Mouse (Mus musculus) liver, embryonic 15.5 days (tissue): ENCODE results near the gene Mrpl42. TPM values are rescaled to one million over a fixed set of nuclear protein-coding genes. Genes with fewer than 3 reads are reported as not detected.

Source experiments
- ATAC-seq: fragments of 200-750 bp; cut with Nextera tagmentation; 2 replicates; pipeline ENCODE4 v1.8.0; 2017; ENCODE audit warnings: moderate number of reproducible peaks, mild to moderate bottlenecking, moderate library complexity; ENCODE audit not compliant: insufficient read depth
- H3K27ac ChIP-seq: fragments of 300-500 bp; sonication (generic); replicated peaks from 2 replicates; pipeline ENCODE4 v1.5.1; 2015; ENCODE audit warnings: mild to moderate bottlenecking, inconsistent platforms
- H3K27me3 ChIP-seq: fragments of 300-500 bp; sonication (generic); 2 replicates; pipeline ENCODE4 v1.6.1; 2015; ENCODE audit warnings: mild to moderate bottlenecking, inconsistent platforms
- H3K36me3 ChIP-seq: fragments of 300-500 bp; sonication (generic); replicated peaks from 2 replicates; pipeline ENCODE4 v1.6.1; 2015; ENCODE audit warnings: moderate library complexity, mild to moderate bottlenecking, inconsistent platforms
- H3K4me1 ChIP-seq: fragments of 300-500 bp; sonication (generic); replicated peaks from 2 replicates; pipeline ENCODE4 v1.6.1; 2015; ENCODE audit warnings: inconsistent platforms
- H3K4me2 ChIP-seq: fragments of 300-500 bp; sonication (generic); 2 replicates; pipeline ENCODE4 v1.6.1; 2015; ENCODE audit warnings: moderate library complexity, mild to moderate bottlenecking, inconsistent platforms
- H3K4me3 ChIP-seq: fragments of 300-500 bp; sonication (generic); replicated peaks from 2 replicates; pipeline ENCODE4 v1.5.1; 2015; ENCODE audit warnings: mild to moderate bottlenecking, inconsistent platforms
- H3K9ac ChIP-seq: fragments of 300-500 bp; sonication (generic); 2 replicates; pipeline ENCODE4 v1.6.1; 2015; ENCODE audit warnings: moderate library complexity, mild to moderate bottlenecking, inconsistent platforms
- H3K9me3 ChIP-seq: fragments of 300-500 bp; sonication (generic); replicated peaks from 2 replicates; pipeline ENCODE4 v1.6.1; 2016; ENCODE audit warnings: inconsistent platforms
- WGBS: fragments of 180-500 bp; shearing (Covaris S2); methylation state at CpG from one replicate; pipeline ENCODE4 v1.1.7; 2015; ENCODE audit warnings: mixed read lengths; ENCODE audit not compliant: insufficient replicate concordance; 5-methylcytosine and 5-hydroxymethylcytosine counted together
- polyA plus RNA-seq: library from polyadenylated mRNA; unstranded; fragments of >200 nt; fragmentation: Nextera tagmentation; extraction: Ambion mirVana; gene quantifications from 2 replicates; pipeline ENCODE4 v1.2.1, GENCODE M21; 2015

The Mrpl42 gene
- polyA plus RNA-seq, 1 experiment from 2014 or later: 157 TPM

DNA sequence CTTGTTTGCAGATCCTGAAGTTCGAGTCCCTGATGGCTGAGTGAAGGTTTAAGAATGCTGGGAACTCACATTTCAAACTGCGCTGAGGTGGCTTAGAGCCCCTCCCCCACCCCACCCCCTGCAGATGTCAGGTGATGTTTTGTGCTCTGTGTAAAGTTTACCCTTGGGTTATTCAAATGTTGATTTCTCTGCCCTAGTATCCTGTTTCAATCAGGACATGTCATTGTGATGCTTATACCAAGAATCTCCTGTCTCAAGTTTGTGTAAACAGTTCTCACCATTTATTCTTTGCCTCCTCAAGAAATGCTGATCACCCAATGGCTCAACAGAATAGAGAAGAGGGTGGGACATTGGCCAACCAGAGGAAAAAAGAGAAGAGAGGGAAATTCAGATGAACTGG is 45.6 kb downstream of the Mrpl42 start:
- H3K9me3 ChIP-seq: no peaks in the 10 kb centered on the region
- no peak overlapping the region for H3K4me3 ChIP-seq
- no peaks in the 10 kb centered on the region for H3K27me3 ChIP-seq
- no peaks in the 10 kb centered on the region for H3K36me3 ChIP-seq
- WGBS: 54% methylated on average over 2 of the region's 2 CpGs
- H3K27ac ChIP-seq: no peak overlapping the region
- no peak overlapping the region for H3K9ac ChIP-seq
- no peak overlapping the region for H3K4me2 ChIP-seq
- 0 out of 2 replicates have a peak, but pooled peaks cover 2% of the 10 kb centered on the region for H3K4me1 ChIP-seq
- no peak for ATAC-seq

DNA sequence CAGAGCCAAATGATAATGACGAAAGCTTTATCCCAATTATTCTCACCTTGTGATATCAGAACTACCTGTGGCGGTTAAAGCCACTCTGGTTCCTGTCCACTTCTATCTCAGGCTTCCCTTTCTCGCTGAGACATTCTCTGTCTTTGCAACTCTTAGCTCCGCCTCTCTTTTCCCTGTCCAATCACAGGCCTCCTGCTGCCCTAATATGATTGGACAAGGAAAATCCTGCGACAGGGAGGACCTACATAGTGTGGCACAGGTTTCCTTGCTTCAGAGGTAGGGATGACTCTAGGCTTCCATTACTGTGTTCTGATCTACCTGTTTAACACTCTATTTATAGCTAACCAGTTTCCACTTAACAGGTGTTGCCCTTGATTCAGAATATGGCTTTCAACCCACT is 48.5 kb downstream of the Mrpl42 start:
- H3K9me3 ChIP-seq: no peaks in the 10 kb centered on the region
- H3K4me1 ChIP-seq: 0 out of 2 replicates have a peak, but pooled peaks cover 2% of the 10 kb centered on the region
- 64% methylated on average over 5 of the region's 5 CpGs for WGBS
- no peak overlapping the region for H3K27ac ChIP-seq
- no peak for ATAC-seq
- H3K9ac ChIP-seq: no peak overlapping the region
- no peak overlapping the region for H3K4me3 ChIP-seq
- H3K36me3 ChIP-seq: no peaks in the 10 kb centered on the region
- H3K4me2 ChIP-seq: no peak overlapping the region
- no peaks in the 10 kb centered on the region for H3K27me3 ChIP-seq

DNA sequence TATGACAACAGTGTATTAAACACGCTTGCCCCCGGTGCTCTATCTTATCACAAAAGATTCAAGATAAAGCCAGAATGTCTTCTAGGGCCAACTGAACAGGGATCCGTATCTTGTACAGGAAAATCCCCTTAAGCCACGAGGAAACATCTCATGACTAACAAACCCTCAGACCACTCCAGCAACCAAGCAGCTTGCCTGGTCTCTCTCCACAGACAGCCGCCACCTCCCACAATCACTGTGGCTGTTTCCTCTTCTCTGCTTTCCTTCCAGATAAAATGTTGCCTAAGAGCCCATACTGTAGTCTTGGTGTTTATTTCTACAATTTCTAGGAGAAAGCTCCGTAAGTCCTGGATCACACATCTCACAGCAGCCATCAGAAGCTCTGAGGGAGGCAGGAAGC is 52.7 kb downstream of the Mrpl42 start:
- Histone ChIP-seq H3K4me2 (no peak overlapping the region), H3K4me3 (no peak overlapping the region), H3K9ac (no peak overlapping the region), H3K27ac (no peak overlapping the region), H3K9me3 (no peaks in the 10 kb centered on the region), H3K27me3 (no peaks in the 10 kb centered on the region), H3K4me1 (no peaks in the 10 kb centered on the region), H3K36me3 (no peaks in the 10 kb centered on the region)
- no peak for ATAC-seq
- WGBS: 34% methylated on average over 6 of the region's 6 CpGs

DNA sequence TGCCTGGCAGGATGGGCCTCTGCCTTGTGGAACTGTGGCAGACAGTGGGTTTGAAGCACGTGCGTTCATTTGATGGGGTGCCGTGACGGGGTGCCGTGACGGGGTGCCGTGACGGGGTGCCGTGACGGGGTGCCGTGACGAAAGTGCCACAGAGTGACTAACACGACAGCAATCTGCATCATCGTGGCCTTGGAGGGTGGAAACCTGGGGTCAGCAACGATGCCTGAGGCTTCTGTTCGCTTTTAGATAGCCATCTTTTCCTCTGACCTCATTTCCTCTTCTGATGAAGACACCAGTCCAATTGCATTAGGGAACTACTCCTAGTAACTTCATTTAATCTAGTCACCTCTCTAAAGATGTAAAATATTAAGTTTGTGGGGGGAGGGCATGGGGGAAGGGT is 53.8 kb downstream of the Mrpl42 start:
- ATAC-seq: no peak
- H3K9me3 ChIP-seq: no peaks in the 10 kb centered on the region
- no peak overlapping the region for H3K4me3 ChIP-seq
- H3K27me3 ChIP-seq: no peaks in the 10 kb centered on the region
- no peaks in the 10 kb centered on the region for H3K4me1 ChIP-seq
- no peak overlapping the region for H3K9ac ChIP-seq
- H3K36me3 ChIP-seq: no peaks in the 10 kb centered on the region
- WGBS: 71% methylated on average over 16 of the region's 16 CpGs
- no peak overlapping the region for H3K27ac ChIP-seq
- no peak overlapping the region for H3K4me2 ChIP-seq

DNA sequence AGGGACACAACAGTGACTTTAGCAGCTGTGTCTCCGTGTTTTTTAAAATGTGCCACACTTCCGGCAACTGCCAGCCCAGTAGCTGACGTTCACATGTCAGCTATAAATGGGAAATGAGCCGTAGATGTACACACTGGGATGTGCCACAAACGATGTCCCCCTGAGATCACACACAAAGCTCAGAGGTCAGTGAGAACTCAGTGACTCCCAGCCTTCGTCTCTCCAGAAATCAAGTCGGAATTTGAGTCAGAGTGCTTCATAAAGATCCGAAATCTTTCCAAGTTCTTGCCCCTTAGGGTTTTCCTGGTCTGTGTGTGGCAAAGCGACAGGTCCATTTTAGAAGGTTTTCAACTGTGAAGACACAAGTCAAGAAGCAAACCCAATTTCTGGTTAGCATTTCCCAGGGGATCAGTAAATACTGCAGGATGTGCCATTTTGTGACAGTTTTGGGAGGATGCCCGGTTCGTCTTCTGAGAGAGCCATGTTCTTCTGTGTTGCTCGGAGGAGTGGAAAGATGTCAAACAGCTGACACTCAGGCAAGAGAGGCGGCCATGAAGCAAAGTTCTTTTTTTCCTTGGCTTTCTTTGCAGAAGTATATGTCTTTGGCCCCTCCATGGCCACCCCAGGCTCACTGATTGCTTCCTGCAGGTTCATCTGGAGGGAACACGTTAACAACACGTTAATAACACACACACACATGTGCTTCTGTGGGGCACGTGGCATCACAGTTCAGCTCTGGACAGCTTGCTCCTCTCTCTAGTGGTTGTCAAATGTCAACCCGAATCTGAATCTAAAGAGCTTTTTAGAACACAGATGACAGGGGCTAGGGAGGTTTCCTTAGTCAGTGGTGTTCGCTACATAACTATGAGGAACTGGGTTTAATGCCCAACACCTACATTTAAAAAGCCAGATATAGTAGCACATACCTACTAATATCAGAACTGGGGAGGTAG is 56.4 kb downstream of the Mrpl42 start:
- no peaks in the 10 kb centered on the region for H3K4me1 ChIP-seq
- WGBS: 62% methylated on average over 18 of the region's 18 CpGs
- H3K27ac ChIP-seq: no peak overlapping the region
- no peak overlapping the region for H3K4me2 ChIP-seq
- H3K27me3 ChIP-seq: no peaks in the 10 kb centered on the region
- no peak for ATAC-seq
- H3K9ac ChIP-seq: no peak overlapping the region
- no peaks in the 10 kb centered on the region for H3K9me3 ChIP-seq
- no peak overlapping the region for H3K4me3 ChIP-seq
- no peaks in the 10 kb centered on the region for H3K36me3 ChIP-seq

DNA sequence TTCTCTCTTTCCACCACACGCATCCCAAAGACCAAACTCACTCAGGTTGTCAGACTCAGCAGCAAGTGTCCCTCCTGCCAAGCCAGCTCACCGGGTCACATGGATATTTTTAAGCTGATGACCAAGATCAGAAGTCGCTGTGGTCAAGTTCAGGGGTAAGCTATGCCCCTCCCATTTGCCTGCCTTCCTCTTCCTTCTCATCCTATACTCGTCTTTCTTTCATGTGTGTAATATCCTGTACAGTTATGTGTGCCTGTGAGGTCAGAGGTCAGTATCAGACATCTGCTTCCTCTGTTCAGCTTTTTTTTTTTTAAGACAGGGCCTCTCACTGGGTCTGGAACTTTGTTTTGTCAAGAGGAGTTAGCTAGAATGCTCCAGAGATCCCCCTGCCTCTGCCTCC is 59.4 kb downstream of the Mrpl42 start:
- H3K9me3 ChIP-seq: no peaks in the 10 kb centered on the region
- no peak overlapping the region for H3K4me3 ChIP-seq
- H3K4me2 ChIP-seq: no peak overlapping the region
- H3K27ac ChIP-seq: no peak overlapping the region
- H3K4me1 ChIP-seq: no peaks in the 10 kb centered on the region
- 42% methylated on average over 4 of the region's 4 CpGs for WGBS
- ATAC-seq: no peak
- no peak overlapping the region for H3K9ac ChIP-seq
- H3K36me3 ChIP-seq: no peaks in the 10 kb centered on the region
- no peaks in the 10 kb centered on the region for H3K27me3 ChIP-seq

DNA sequence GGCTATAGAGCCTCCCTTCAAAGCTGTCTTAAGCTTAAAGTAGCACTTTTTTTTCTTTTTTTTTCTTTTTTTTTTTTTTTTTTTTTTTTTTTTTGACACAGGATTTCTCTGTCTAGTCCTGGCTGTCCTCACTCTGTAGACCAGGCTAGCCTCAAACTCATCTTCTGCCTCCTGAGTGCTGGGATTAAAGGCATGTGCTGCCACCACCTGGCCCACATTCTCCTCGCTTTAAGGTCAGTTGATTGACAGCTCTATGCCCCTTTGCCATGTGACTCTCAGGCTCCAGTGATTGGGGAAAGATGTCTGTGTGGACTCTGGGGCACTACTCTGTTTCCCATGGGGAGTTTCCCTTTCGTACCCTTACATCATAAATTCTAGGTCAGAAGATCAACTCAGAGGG is 61.2 kb downstream of the Mrpl42 start:
- Histone ChIP-seq H3K27ac (no peak overlapping the region), H3K4me3 (no peak overlapping the region), H3K4me1 (no peaks in the 10 kb centered on the region), H3K9ac (no peak overlapping the region), H3K27me3 (no peaks in the 10 kb centered on the region), H3K36me3 (no peaks in the 10 kb centered on the region), H3K4me2 (no peak overlapping the region), H3K9me3 (no peaks in the 10 kb centered on the region)
- no peak for ATAC-seq
- WGBS: 38% methylated on average over 2 of the region's 2 CpGs

DNA sequence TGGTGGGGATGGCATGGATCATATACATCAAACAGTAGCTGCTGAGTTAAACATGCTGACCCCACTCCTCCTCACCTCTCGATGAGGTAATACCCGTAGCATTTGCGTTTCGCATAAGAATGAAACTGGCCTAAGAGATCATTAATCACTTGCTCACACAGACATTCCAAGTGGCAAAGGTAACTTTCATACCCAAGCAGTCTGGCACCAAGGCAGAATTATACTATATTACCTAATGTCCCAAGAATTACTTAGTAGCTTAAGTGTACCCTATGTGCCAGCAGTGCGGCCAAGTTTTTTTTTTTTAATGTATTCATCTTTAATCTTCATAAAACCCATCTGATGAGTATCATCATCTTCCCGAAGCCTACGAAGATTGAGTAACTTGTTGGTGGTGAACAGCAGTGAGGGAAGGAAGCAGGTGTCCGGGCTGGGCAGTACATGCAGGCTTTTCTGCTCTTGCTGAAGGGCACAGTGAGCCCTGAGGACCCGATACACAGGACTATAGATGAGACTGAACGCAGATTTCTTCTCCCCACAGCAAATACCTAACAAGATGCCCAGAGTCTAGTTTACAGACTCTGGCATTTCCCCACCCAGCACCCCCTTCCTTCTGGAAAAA is 61.9 kb downstream of the Mrpl42 start:
- Histone ChIP-seq H3K36me3 (no peaks in the 10 kb centered on the region), H3K9ac (no peak overlapping the region), H3K4me1 (no peaks in the 10 kb centered on the region), H3K27ac (no peak overlapping the region), H3K9me3 (no peaks in the 10 kb centered on the region), H3K27me3 (no peaks in the 10 kb centered on the region), H3K4me2 (no peak overlapping the region), H3K4me3 (no peak overlapping the region)
- ATAC-seq: no peak
- WGBS: 58% methylated on average over 10 of the region's 10 CpGs

DNA sequence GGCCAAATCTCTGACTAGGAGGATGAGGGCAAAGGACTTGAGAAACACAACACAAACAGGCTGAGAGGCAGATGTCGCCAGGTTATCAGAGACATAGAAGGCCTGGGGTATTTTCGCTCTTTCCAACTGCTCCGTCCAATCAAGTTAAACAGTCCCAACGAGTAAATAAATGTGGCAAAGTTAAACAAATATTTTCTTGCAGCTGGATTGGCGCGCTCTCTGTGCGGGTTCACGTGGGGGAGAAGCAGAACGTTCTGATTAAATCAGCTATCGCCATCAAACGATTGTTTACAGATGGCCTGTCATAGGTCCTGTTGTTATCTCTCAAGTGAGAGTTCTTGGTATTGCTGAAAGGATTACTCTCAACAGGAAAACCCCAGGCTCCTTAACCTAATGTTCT is 62.8 kb downstream of the Mrpl42 start:
- ATAC-seq: no peak

More for the DNA sequence above, 62.8 kb downstream of the Mrpl42 start:
- WGBS: 38% methylated on average over 11 of the region's 11 CpGs
- H3K27ac ChIP-seq: no peak overlapping the region
- no peaks in the 10 kb centered on the region for H3K4me1 ChIP-seq
- H3K9ac ChIP-seq: no peak overlapping the region
- H3K4me2 ChIP-seq: no peak overlapping the region; the same call in 1 of the 2 replicates
- no peaks in the 10 kb centered on the region for H3K36me3 ChIP-seq
- no peaks in the 10 kb centered on the region for H3K9me3 ChIP-seq
- no peaks in the 10 kb centered on the region for H3K27me3 ChIP-seq
- no peak overlapping the region for H3K4me3 ChIP-seq
